9 mouse cellular contexts compared by ENCODE assay signal in the genomic region with DNA sequence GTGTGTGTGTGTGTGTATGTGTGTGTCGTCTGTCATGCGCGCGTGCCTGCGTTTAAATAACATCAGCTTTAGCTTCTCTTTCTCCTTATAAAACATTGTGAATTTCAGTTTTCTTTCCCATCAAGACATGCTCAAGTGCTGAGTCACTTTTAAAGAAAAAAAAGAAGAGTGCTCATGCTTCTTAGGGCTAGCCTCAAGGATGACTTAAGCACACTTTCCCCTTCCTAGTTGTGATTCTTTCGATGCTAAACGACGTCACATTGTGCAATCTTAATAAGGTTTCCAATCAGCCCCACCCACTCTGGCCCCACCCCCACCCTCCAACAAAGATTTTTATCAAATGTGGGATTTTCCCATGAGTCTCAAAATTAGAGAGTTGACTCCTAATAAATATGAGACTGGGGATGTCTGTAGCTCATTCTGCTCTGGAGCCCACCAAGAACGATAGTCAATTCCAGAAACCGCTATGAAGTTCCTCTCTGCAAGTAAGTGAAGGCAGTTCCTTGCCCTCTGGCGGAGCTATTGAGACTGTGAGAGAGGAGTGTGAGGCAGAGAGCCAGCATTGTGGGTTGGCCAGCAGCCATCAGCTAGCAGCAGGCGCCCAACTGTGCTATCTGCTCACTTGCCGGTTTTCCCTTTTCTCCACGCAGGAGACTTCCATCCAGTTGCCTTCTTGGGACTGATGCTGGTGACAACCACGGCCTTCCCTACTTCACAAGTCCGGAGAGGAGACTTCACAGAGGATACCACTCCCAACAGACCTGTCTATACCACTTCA. TPM values are rescaled to one million over a fixed set of nuclear protein-coding genes. Genes with fewer than 3 reads are reported as not detected.
DNase-seq lines count a peak whose midpoint lies in the region; ATAC-seq and TF ChIP-seq lines count a peak whose summit lies in the region.
"Had no signal": no experiment of that assay in that cellular context is flagged by ENCODE, and none has a peak within 500 bp of the region (broad histone marks: within the 10 kb centered on the region; RNA-seq: fewer than 3 reads in every experiment).

A gene (plus strand): TSS at position 389 of the 778 bp plus-strand sequence.

- H3K4me2 ChIP-seq in forebrain, embryonic 16.5 days (ENCODE audit: low read length): peak within 1 kb of the TSS; percentile 21; the same call in 1 of the 2 replicates

- H3K27me3 ChIP-seq in forebrain, embryonic 16.5 days (replicated peaks; ENCODE audit: control insufficient read depth, insufficient read depth, low read length): no peaks in the 10 kb centered on the region

- H3K27ac ChIP-seq in bone marrow macrophage, adult 2 months (ENCODE audit: insufficient read depth, low read depth, low read length): 0 out of 2 replicates have a peak within 1 kb of the TSS, but pooled peaks have one; percentile 33
- H3K27ac ChIP-seq in forebrain, embryonic 16.5 days (ENCODE audit: low read length): no peak within 1 kb of the TSS
- no peak within 1 kb of the TSS for H3K27ac ChIP-seq in macrophage

- peak; percentile 9; the same call in 1 of the 2 replicates for TF ChIP-seq CTCF in bone marrow macrophage, adult 2 months (IDR thresholded peaks at IDR 0.05; ENCODE audit: low read depth, low read length)

- H3K79me2 ChIP-seq in macrophage (ENCODE audit: inconsistent target): no peaks in the 10 kb centered on the region

- peak; percentile 22 for DNase-seq in CD4-positive, CD25-positive, alpha-beta regulatory T cell, adult 2 months (ENCODE audit: low read depth, low spot score)
- peak; percentile 92 to 95 for DNase-seq in heart, postnatal 14 days
- peak; percentile 89 to 92 for DNase-seq in layer of hippocampus, postnatal 14 days (ENCODE audit: low spot score in 2 of 2)
- peak; percentile 45 to 46 for DNase-seq in spleen, postnatal 36 days (ENCODE audit: low spot score in 2 of 2)

- H3K9ac ChIP-seq in forebrain, embryonic 16.5 days (replicated peaks; ENCODE audit: low read depth, low read length): no peak within 1 kb of the TSS

- no peak for TF ChIP-seq POLR2A in bone marrow macrophage, adult 2 months (IDR thresholded peaks at IDR 0.05; ENCODE audit: borderline replicate concordance, low read depth, low read length)

- H3K4me3 ChIP-seq in bone marrow macrophage, adult 2 months (ENCODE audit: insufficient read depth, low read length): peak within 1 kb of the TSS; percentile 46
- no peak within 1 kb of the TSS for H3K4me3 ChIP-seq in forebrain, embryonic 16.5 days (replicated peaks; ENCODE audit: low read length)
- peak within 1 kb of the TSS; percentile 3; the same call in 1 of the 2 replicates for H3K4me3 ChIP-seq in macrophage (ENCODE audit: inconsistent target)

- H3K36me3 ChIP-seq in forebrain, embryonic 16.5 days (ENCODE audit: control insufficient read depth, insufficient read depth): no peaks in the 10 kb centered on the region
- H3K36me3 ChIP-seq in macrophage (ENCODE audit: inconsistent target): no peaks in the 10 kb centered on the region

- intact Hi-C loops in heart, postnatal 14 days (cut with DNase I): loop anchor here (2.0 to 10.0 kb wide), 5 partner anchors 76 to 628 kb away; no protein-coding TSS in a partner anchor

- no peaks in the 10 kb centered on the region for H3K9me3 ChIP-seq in forebrain, embryonic 16.5 days (ENCODE audit: control insufficient read depth, low read length)

- ATAC-seq in CD4-positive, CD25-positive, alpha-beta regulatory T cell, adult 4 months: no peak
- peak; percentile 93 for ATAC-seq in forebrain, embryonic 16.5 days

- 47% methylated on average over 16 of the region's 16 CpGs for WGBS in forebrain, embryonic 16.5 days
- WGBS in macrophage (ENCODE audit: missing documents): 6% methylated on average over 16 of the region's 16 CpGs

- H3K4me1 ChIP-seq in bone marrow macrophage, adult 2 months (ENCODE audit: control insufficient read depth, insufficient read depth, low read length): peaks cover 13% of the 10 kb centered on the region
- H3K4me1 ChIP-seq in forebrain, embryonic 16.5 days (replicated peaks; ENCODE audit: control insufficient read depth, insufficient read depth, low read length): peaks cover 9% of the 10 kb centered on the region

RNA-seq across cellular contexts. Expression of the gene that starts here (rescaled TPM):
- polyA plus RNA-seq in CD4-positive, CD25-positive, alpha-beta regulatory T cell, adult 4 months (2017; shearing (Covaris generic)): under 1 TPM; 0.13 to 0.70 TPM
- not detected in 2 replicates for polyA plus RNA-seq in bone marrow macrophage, adult 2 months (2012; ENCODE audit: insufficient read depth, insufficient read length, missing spikeins)
- polyA plus RNA-seq in forebrain, embryonic 16.5 days (2015; fragmentation: Nextera tagmentation; extraction: Ambion mirVana): 0.23 TPM in 1 of 2 replicates, not detected in the other
- total RNA-seq in heart, postnatal 14 days (2021): not detected
- not detected for total RNA-seq in layer of hippocampus, postnatal 14 days (2021)
- 10 to 100 TPM in 7 of 26 experiments, 1 to 10 TPM in 12, under 1 TPM in 4, not detected in 3; 0.55 to 61.3 (median 4.7) TPM for total RNA-seq in macrophage (2018; cell fraction: chromatin; rRNA removed)
- 10 to 100 TPM in 9 of 26 experiments, 1 to 10 TPM in 8, under 1 TPM in 7, not detected in 2; 0.19 to 76.3 (median 5.0) TPM for total RNA-seq in macrophage (2018; cell fraction: cytosol; rRNA removed)
- 100 to 1,000 TPM in 2 of 26 experiments, 10 to 100 TPM in 12, 1 to 10 TPM in 10, not detected in 2; 1.3 to 115 (median 12.5) TPM for total RNA-seq in macrophage (2018; cell fraction: nucleus; rRNA removed)
- 0.43 to 0.53 TPM in 2 of 3 replicates, not detected in the other for polyA plus RNA-seq in macrophage (2018)
- polyA plus RNA-seq: neural tube, embryonic 11.5 days had no signal

Comparison
In these comparisons a context has a peak if more than half of its experiments do, and no peak if none do; other contexts are left out.
1. Peak in ATAC-seq and H3K4me2 ChIP-seq in forebrain, embryonic 16.5 days; RNA of the gene not detected or under 1 TPM.
2. Peak in DNase-seq in heart, postnatal 14 days; RNA of the gene not detected or under 1 TPM.
3. Peak in DNase-seq in layer of hippocampus, postnatal 14 days; RNA of the gene not detected or under 1 TPM.
4. DNase-seq: peak in every context shown above with its lines; median percentile 94 in heart, postnatal 14 days; 90 in layer of hippocampus, postnatal 14 days; 46 in spleen, postnatal 36 days; 22 in CD4-positive, CD25-positive, alpha-beta regulatory T cell, adult 2 months.